Mouse (Mus musculus): ENCODE data around the gene Ndfip2.

DNA sequence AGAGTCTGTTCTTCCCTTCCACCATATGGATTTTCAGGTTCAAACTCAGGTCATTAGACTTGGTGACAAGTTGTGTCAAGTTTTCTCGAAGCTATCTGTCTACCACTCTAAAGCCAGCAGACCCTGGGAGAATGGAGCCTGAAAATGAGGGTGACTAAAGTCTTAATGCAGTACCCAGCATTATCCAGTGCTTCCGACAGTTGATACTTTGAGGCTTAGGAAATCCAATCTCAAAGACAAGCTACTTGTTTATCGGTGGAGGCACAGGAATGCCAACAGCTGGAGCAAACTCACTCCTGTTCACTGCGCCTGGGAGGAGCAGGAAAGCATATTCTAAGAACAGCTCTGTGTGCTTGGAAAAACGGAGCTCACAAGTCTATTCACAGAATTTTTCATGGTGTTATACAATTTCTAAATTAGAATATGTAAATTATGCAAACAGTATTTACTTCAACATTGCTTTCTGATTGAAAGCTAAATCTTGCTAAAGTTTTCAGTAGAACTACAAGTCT, 41.4 kb downstream of the Ndfip2 start:
- TF ChIP-seq CTCF (IDR thresholded peaks at IDR 0.05; ENCODE audit: low read depth) (no peak), EP300 (IDR thresholded peaks at IDR 0.05; ENCODE audit: low read depth) (no peak)

All from liver, embryonic 14.5 days (tissue).